Mouse (Mus musculus): Measurements from ENCODE around the gene Stat3. TPM values are rescaled to one million over a fixed set of nuclear protein-coding genes. Genes with fewer than 3 reads are reported as not detected.

The Stat3 gene
- total and polyA plus RNA-seq, 3 experiments: 25.7 to 249 (median 64.7) TPM

DNA sequence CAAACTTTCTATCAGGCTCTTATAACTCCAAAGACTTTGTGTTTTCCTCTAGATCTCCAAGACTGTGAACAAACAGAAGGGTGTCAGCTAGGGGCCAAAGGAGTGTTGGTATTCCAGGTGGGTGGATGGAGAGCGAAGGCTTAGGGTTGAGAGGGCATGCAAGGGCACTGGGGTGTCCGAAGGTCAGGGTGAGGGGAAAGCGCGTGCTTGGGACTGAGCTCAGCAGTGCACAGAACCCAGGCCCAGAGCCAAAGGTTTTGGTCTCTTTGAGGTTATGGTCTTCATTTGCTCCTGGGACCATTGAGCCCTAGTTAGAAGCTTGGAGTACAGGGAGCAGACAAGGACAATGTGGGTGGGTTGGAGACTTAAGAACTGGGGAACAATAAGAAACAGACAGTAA, 84.2 kb downstream of the Stat3 start:
- H3K36me3 ChIP-seq (ENCODE audit: control insufficient read depth in 1 of 2, insufficient read depth in 2 of 2, low read length in 2 of 2): peaks cover 0 to 2% of the 10 kb centered on the region in 2 experiments; a peak in 2 of 4 replicates
- no peak for DNase-seq (ENCODE audit: low read depth, low spot score)
- H3K79me2 ChIP-seq (ENCODE audit: control insufficient read depth, insufficient read depth, low read length, poor library complexity): peaks cover 1% of the 10 kb centered on the region; the same call in 1 of the 2 replicates
- H3K4me3 ChIP-seq (ENCODE audit: control insufficient read depth in 1 of 2, insufficient read depth in 1 of 2, low read depth in 2 of 2, low read length in 2 of 2): no peak overlapping the region
- no peak overlapping the region for H3K9ac ChIP-seq (ENCODE audit: control insufficient read depth, low read depth, low read length, poor library complexity, severe bottlenecking)
- H3K4me1 ChIP-seq (ENCODE audit: control insufficient read depth in 1 of 2, insufficient read depth in 2 of 2, low read length in 2 of 2): peaks cover 0 to 17% of the 10 kb centered on the region in 2 experiments; a peak in 2 of 4 replicates
- H3K27me3 ChIP-seq (ENCODE audit: control insufficient read depth in 1 of 2, insufficient read depth in 2 of 2, low read length in 2 of 2): peaks cover 4 to 7% of the 10 kb centered on the region in 2 experiments
- TF ChIP-seq SMC3 (IDR thresholded peaks at IDR 0.05; ENCODE audit: low read depth, low read length): no peak
- no peak for TF ChIP-seq MYC (IDR thresholded peaks at IDR 0.05; ENCODE audit: low read depth, low read length)
- no peak for TF ChIP-seq ZMIZ1 (IDR thresholded peaks at IDR 0.05; ENCODE audit: low read depth, low read length)
- no peak overlapping the region for H3K27ac ChIP-seq (ENCODE audit: control insufficient read depth, low read depth, low read length)
- no peaks in the 10 kb centered on the region for H3K9me3 ChIP-seq (replicated peaks; ENCODE audit: insufficient read depth, low read length)

- Histone ChIP-seq H3K9ac (ENCODE audit: control insufficient read depth, low read depth, low read length, poor library complexity, severe bottlenecking) (no peak overlapping the region), H3K4me1 (ENCODE audit: control insufficient read depth in 1 of 2, insufficient read depth in 2 of 2, low read length in 2 of 2) (peaks cover 0 to 12% of the 10 kb centered on the region in 2 experiments; a peak in 3 of 4 replicates), H3K4me3 (ENCODE audit: control insufficient read depth in 1 of 2, insufficient read depth in 1 of 2, low read depth in 2 of 2, low read length in 2 of 2) (no peak overlapping the region)
Observed at GRCm38 (mm10) chr11:100854268-100854667, 85.1 kb downstream of the Stat3 start.

GRCm38 (mm10) chr11:100853018-100853417, 86.3 kb downstream of the Stat3 start:
- peaks cover 12% of the 10 kb centered on the region for H3K79me2 ChIP-seq (ENCODE audit: control insufficient read depth, insufficient read depth, low read length, poor library complexity)
- no peak overlapping the region for H3K4me3 ChIP-seq (ENCODE audit: control insufficient read depth in 1 of 2, insufficient read depth in 1 of 2, low read depth in 2 of 2, low read length in 2 of 2)
- H3K27ac ChIP-seq (ENCODE audit: control insufficient read depth, low read depth, low read length): no peak overlapping the region
- H3K9me3 ChIP-seq (replicated peaks; ENCODE audit: insufficient read depth, low read length): no peaks in the 10 kb centered on the region
- peaks cover 4 to 7% of the 10 kb centered on the region in 2 experiments for H3K27me3 ChIP-seq (ENCODE audit: control insufficient read depth in 1 of 2, insufficient read depth in 2 of 2, low read length in 2 of 2)
- DNase-seq (ENCODE audit: low read depth, low spot score): no peak
- peaks cover 6 to 7% of the 10 kb centered on the region in 2 experiments for H3K4me1 ChIP-seq (ENCODE audit: control insufficient read depth in 1 of 2, insufficient read depth in 2 of 2, low read length in 2 of 2)
- H3K36me3 ChIP-seq (ENCODE audit: control insufficient read depth in 1 of 2, insufficient read depth in 2 of 2, low read length in 2 of 2): peaks cover 0 to 12% of the 10 kb centered on the region in 2 experiments; a peak in 2 of 4 replicates
- no peak overlapping the region for H3K9ac ChIP-seq (ENCODE audit: control insufficient read depth, low read depth, low read length, poor library complexity, severe bottlenecking)
- TF ChIP-seq MYC (IDR thresholded peaks at IDR 0.05; ENCODE audit: low read depth, low read length) (no peak), EP300 (IDR thresholded peaks at IDR 0.05; ENCODE audit: low read depth in 1 of 2, low read length in 2 of 2) (no peak), TCF12 (IDR thresholded peaks at IDR 0.05; ENCODE audit: low read depth, low read length) (no peak)

More at GRCm38 (mm10) chr11:100854268-100854667, 85.1 kb downstream of the Stat3 start:
- no peak for DNase-seq (ENCODE audit: low read depth, low spot score)
- H3K79me2 ChIP-seq (ENCODE audit: control insufficient read depth, insufficient read depth, low read length, poor library complexity): peaks cover 5% of the 10 kb centered on the region
- no peak overlapping the region for H3K27ac ChIP-seq (ENCODE audit: control insufficient read depth, low read depth, low read length)
- H3K9me3 ChIP-seq (replicated peaks; ENCODE audit: insufficient read depth, low read length): no peaks in the 10 kb centered on the region
- peaks cover 4 to 7% of the 10 kb centered on the region in 2 experiments for H3K27me3 ChIP-seq (ENCODE audit: control insufficient read depth in 1 of 2, insufficient read depth in 2 of 2, low read length in 2 of 2)
- no peak for TF ChIP-seq MAX (IDR thresholded peaks at IDR 0.05; ENCODE audit: low read length)
- no peak for TF ChIP-seq TBP (IDR thresholded peaks at IDR 0.05; ENCODE audit: low read depth, low read length)
- no peak for TF ChIP-seq EP300 (IDR thresholded peaks at IDR 0.05; ENCODE audit: low read depth in 1 of 2, low read length in 2 of 2)
- no peak for TF ChIP-seq NRF1 (IDR thresholded peaks at IDR 0.05; ENCODE audit: insufficient read depth, low read depth, low read length, poor library complexity, severe bottlenecking)
- no peak for TF ChIP-seq RAD21 (IDR thresholded peaks at IDR 0.05; ENCODE audit: low read depth, low read length)
- TF ChIP-seq UBTF (IDR thresholded peaks at IDR 0.05; ENCODE audit: borderline replicate concordance, insufficient read depth, low read depth, low read length): no peak
- no peak for TF ChIP-seq POLR2AphosphoS2 (IDR thresholded peaks at IDR 0.05; ENCODE audit: low read length)
- no peak for TF ChIP-seq POLR2AphosphoS5 (IDR thresholded peaks at IDR 0.05; ENCODE audit: borderline replicate concordance, low read depth, low read length)
- no peak for TF ChIP-seq ZKSCAN1 (IDR thresholded peaks at IDR 0.05; ENCODE audit: low read depth, low read length)
- TF ChIP-seq TCF12 (IDR thresholded peaks at IDR 0.05; ENCODE audit: low read depth, low read length): no peak
- no peak for TF ChIP-seq E2F4 (IDR thresholded peaks at IDR 0.05; ENCODE audit: borderline replicate concordance, low read depth, low read length)
- TF ChIP-seq KAT2A (conservative IDR thresholded peaks at IDR 0.05; ENCODE audit: low read depth, low read length): no peak
- TF ChIP-seq CHD1 (IDR thresholded peaks at IDR 0.05; ENCODE audit: low read depth, low read length): no peak
- no peak for TF ChIP-seq GABPA (IDR thresholded peaks at IDR 0.05; ENCODE audit: low read depth, low read length)
- TF ChIP-seq ZC3H11A (IDR thresholded peaks at IDR 0.05; ENCODE audit: low read depth, low read length): no peak
- no peak for TF ChIP-seq USF2 (IDR thresholded peaks at IDR 0.05; ENCODE audit: borderline replicate concordance in 1 of 2, insufficient read depth in 1 of 2, low read depth in 1 of 2, low read length in 2 of 2)
- TF ChIP-seq CHD2 (IDR thresholded peaks at IDR 0.05; ENCODE audit: low read length): no peak
- peaks cover 0 to 2% of the 10 kb centered on the region in 2 experiments; a peak in 1 of 4 replicates for H3K36me3 ChIP-seq (ENCODE audit: control insufficient read depth in 1 of 2, insufficient read depth in 2 of 2, low read length in 2 of 2)

All from MEL (cell line).